Mouse (Mus musculus) retina, embryonic 14.5 days (tissue): ENCODE results near the gene Gm12258.
"Not testable (repeated sequence)": the region's sequence is repeated elsewhere in the genome, so short reads cannot be mapped to it uniquely, and the experiment has no call there.

Experiments
- DNase-seq: peaks from one replicate; pipeline ENCODE4 v3.0.0-alpha.2; 2015; ENCODE audit warnings: low spot score

Gm12258 gene

GRCm38 (mm10) chr11:58846919-58847461, at the start of gene Gm12258:
Gene Gm12258, plus strand, starts transcription at chr11:58847158.
- DNase-seq, result peak; percentile 100

DNA sequence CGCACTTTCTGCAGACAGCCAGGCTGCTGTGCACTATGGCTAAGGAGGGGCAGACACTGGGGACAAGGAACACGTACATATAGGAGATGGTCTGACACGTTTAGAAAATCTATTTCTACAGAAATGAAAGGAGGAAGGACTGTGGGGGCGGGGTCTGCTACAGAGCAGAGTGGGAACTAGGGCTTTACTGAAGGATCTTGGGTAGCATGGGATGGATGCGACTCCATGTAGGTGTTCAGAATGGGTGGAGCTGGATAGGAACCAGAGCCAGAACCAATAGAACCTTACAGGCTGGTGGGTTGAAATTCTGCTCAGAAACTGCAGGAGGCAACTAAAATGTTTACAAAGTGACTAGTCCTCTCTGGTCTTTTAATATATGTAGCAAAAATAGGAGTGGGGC, 47.2 kb upstream of the Gm12258 start:
- no peak for DNase-seq

DNA sequence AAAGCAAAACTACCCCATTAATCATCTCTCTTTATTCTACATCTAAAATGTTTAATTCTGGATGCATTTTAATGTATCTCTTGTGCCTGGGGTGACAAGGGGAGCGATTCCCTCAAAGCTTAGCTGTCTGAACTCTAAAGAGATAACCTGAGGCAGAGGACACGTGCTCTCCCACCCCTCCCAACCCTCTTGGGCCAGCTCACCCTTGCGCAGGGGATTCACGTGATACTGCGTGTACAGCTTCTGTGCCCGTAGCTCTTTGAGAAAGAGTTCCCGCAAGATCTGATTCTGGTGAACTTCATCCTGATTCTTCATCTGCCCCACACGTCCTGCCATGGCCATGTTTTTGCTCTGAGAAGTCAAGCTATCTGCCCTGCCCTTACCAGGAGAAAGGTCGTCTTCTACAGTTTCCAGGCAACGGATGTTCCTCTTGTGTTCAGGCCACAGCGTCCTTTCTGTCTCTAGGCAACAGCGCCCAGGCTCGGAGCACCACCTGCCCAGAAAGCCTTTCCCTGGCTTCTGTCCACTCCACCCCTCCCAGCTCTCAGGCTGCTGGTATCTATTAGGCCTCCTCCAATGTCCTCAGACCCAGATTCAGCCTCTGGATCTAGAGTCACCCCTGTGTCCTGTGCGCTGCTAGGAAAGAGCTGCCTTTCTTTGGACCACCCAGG, 45.3 kb upstream of the Gm12258 start, which contains the start of gene Fam183b:
TSS of gene Fam183b (minus strand) at position 403 of the 671 bp plus-strand sequence.
- DNase-seq, result peak; percentile 78

DNA sequence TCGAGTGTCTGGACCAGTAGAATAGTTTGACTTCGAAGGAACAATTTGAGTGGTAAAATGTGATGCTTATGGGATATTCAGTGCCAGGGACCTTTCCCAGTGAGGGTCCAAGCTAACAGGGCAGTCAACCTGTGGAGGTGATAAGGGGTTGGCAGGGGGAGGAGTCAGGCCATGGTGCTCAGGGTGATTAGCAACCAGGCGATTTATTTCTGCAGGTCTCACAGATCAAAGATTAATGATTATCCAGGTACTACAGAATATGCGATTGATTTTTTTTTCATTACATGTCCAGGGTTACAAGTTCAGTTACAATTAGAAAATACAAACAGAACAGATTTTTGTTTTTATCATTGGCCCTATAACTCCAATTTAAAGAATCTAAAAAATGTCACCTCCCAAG, 43.1 kb upstream of the Gm12258 start:
- no peak for DNase-seq

DNA sequence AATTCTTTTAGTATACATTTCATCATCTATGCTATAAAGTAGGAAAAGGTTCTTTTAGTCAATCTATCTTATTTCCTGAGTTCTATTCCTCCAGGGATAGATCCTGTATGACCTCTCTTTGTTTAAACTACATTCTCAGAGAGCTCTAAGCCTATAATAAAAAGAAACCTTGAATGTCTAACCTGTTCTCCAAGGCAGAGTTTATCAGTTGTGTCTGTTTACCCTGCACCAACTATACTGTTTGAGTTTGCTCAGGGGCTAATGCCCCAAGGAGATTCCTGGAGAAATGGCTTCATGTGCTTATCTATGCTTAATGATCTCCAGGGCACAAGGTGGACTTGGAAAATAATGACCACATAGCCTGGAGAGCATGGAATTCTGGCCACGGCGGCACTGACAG, 42.6 kb upstream of the Gm12258 start:
- no peak for DNase-seq

DNA sequence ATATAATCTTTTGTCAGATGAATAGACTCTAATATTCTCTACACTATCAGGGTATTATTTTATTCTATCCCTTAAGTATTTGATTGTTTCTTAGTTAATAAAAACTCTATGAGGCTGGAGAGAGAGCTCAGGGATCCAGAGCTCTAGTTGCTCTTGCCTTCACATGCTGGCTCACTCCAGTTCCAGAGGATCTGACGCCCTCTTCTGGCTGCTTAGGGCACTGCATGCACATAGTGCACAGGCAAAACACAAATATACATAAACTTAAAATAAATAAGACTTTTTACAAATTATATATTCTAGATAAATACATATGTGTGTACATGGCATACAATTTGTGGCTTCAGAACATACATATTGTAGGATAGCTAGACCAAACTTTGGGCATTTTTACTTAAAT, 35.0 kb upstream of the Gm12258 start:
- DNase-seq, result no peak

- not testable (repeated sequence) for DNase-seq
Measured at GRCm38 (mm10) chr11:58814700-58815099, 32.3 kb upstream of the Gm12258 start, which contains the start of gene Olfr313. Gene Olfr313, plus strand, starts transcription at chr11:58815000.

- DNase-seq, result no peak
Measured at GRCm38 (mm10) chr11:58815676-58816075, 31.3 kb upstream of the Gm12258 start.

GRCm38 (mm10) chr11:58828937-58829336, 18.0 kb upstream of the Gm12258 start, which contains the start of gene Olfr312:
Gene Olfr312, plus strand, starts transcription at chr11:58829237.
- DNase-seq, result not testable (repeated sequence)

GRCm38 (mm10) chr11:58829764-58830163, 17.2 kb upstream of the Gm12258 start:
- DNase-seq, result no peak

- DNase-seq, result not testable (repeated sequence)
Measured at GRCm38 (mm10) chr11:58832541-58832940, 14.4 kb upstream of the Gm12258 start.

GRCm38 (mm10) chr11:58838951-58839350, 8.0 kb upstream of the Gm12258 start, which contains the start of gene Olfr311:
Gene Olfr311, plus strand, starts transcription at chr11:58839251.
- DNase-seq, result not testable (repeated sequence)

- DNase-seq, result no peak
Measured at GRCm38 (mm10) chr11:58847636-58848035, 678 bp downstream of the Gm12258 start.

GRCm38 (mm10) chr11:58849731-58850130, 2.8 kb downstream of the Gm12258 start:
- no peak for DNase-seq

GRCm38 (mm10) chr11:58860744-58861143, 13.8 kb downstream of the Gm12258 start:
- no peak for DNase-seq

DNA sequence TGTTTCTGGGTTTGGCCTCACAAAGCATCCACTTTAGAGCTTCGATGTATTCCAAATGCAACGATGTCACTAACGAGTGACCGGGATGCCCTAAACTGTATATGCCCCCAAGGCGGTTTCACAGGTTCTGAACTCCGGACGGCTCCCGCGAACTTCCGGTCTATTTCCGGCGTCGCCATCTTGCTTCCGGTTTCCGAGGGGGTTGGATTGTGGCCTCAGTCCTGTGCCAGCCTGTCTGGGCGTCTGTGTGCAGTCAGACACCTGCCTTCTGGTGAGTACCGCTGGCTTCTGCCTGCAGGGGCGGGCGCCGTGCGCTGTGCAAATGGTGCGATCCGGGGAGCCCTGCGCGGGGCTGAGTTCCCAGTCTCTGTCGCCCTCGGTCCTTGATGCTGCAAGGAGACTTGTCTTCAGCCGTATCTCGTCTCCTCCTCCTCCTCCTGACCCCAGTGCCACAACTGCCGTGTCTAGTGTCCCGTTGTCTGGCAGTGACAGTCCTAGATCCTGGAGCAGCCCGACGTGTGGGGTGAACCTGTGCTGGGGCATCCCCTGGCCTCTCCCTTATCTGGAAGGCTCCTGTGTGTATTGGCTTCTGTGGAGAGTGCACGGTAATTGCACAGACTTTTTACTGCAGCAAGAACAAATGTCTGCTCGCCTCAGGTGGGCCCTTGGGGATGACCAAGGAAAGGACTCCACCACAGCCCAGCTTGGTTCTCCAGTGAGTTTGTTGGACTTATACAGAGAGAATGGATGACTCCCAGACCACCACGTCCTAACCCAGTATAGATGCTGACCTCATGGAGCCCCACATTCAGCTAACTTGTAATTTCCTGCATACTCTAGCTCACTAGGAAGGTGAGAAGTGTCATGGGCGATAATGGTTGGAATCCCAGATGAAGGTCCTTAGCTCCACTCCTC, 20.3 kb downstream of the Gm12258 start, which contains the start of gene 2810021J22Rik:
TSS of gene 2810021J22Rik (plus strand) at position 178 of the 915 bp plus-strand sequence.
- peak; percentile 81 for DNase-seq

DNA sequence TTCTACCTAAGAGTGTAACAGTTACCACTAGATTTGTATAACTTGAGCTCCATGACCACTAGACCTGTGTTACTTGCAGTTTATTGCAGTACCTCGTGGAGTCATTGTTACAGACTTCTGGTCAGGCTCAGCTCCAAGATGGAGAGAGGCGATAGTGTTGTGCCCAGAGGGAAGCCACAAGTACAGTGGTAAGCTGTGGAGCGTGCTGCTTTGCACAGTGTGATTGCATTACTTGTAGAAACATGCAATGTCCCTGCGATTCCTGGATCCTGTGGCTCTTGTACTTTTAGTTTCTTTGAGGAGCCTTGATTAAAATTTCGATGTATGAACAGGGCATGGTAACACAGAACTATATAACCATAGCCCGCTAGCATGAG, 21.0 kb downstream of the Gm12258 start:
- peak; percentile 1 for DNase-seq

DNA sequence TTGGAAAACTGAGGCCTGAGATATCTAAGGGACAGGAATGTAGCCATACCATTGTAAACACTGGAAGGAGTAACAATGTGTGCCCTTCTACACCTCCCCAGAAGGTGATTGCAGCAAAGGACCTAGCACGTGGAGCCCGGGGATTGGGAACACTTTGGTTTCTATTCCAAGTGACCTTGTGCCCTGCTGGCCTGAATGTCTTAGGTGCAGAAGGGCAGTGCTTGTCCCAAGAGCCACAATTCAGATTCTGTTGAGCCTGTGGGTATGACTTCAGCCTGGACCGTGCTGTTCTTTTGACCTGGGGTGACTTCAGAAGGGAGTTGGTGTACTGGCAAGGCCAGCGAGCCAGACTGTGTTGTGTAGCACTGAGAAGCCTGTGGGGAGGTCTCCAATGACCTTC, 24.0 kb downstream of the Gm12258 start:
- no peak for DNase-seq

GRCm38 (mm10) chr11:58883756-58884155, 36.8 kb downstream of the Gm12258 start:
- no peak for DNase-seq

GRCm38 (mm10) chr11:58890511-58890910, 43.6 kb downstream of the Gm12258 start:
- no peak for DNase-seq

DNA sequence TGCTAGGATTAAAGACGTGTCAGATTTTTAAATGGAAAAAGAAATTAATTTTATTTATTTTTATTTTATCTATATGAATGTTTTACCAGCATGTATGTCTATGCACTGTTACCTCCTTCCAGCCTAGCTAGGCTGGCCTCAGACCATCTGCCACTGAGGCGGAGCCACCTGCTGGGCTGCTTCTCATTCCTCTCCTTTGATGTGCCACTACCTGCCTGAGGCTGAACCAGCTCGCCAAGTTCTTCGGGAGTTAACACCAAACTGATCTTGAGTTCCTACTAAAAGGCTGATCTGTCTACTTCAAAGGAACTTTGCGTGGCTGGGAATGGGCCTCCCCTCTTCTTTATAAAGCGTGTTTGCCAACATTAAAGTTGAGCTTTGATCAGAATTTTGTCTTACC, 47.5 kb downstream of the Gm12258 start:
- no peak for DNase-seq

DNA sequence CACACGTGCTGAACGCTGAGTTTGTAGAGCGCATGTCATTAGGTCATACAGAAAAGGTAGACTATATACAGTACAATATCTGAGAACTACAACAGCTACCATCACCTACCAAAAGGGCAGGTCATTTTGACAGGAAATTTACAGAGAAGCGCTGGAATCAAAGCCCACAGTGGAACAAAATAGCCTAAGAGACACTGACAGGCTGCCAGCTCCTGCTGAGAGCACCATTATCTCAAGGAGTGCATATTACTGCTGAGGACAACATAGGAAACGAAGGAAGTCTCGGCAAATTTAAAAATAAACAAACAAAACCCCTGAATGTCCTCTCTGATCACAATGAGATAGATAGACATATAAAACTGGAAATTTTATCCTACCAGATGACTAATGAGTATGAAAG, 50.5 kb downstream of the Gm12258 start:
- no peak for DNase-seq
